Mouse (Mus musculus) pancreas, adult 10 weeks (tissue): ENCODE data around the gene Atp1a2. TPM values are rescaled to one million over a fixed set of nuclear protein-coding genes. Genes with fewer than 3 reads are reported as not detected.

ENCODE experiments used
- polyA plus RNA-seq: library from polyadenylated mRNA; stranded (reverse); fragments of 350-450 nt; fragmentation: Illumina TruSeq; extraction: RNeasy Lipid Tissue Mini Kit (QIAGEN cat#74804); gene quantifications from one replicate; pipeline ENCODE4 v1.2.3, GENCODE M21; 2015; ENCODE audit warnings: low read depth, low replicate concordance; ENCODE audit not compliant: insufficient read depth

The Atp1a2 gene
- 6.4 TPM for polyA plus RNA-seq

GRCm38 (mm10) chr1:172297611-172298537, at the start of gene Atp1a2:
Gene Atp1a2 (minus strand): TSS chr1:172298064.

GRCm38 (mm10) chr1:172340729-172341321, 43.0 kb upstream of the Atp1a2 start, which contains the start of gene Kcnj10:
Gene Kcnj10 (plus strand): TSS chr1:172341210.

GRCm38 (mm10) chr1:172329131-172329530, 31.3 kb upstream of the Atp1a2 start, which contains the start of gene Kcnj9:
Gene Kcnj9 (minus strand): TSS chr1:172329318.

GRCm38 (mm10) chr1:172261477-172262078, 36.3 kb downstream of the Atp1a2 start, which contains the start of gene Igsf8:
Gene Igsf8 (plus strand): TSS chr1:172261641.

GRCm38 (mm10) chr1:172258314-172258713, 39.5 kb downstream of the Atp1a2 start, which contains the start of gene Atp1a4:
Gene Atp1a4 (minus strand): TSS chr1:172258414.

Other genes with a start within 250 kb of the Atp1a2 start
- not detected for gene Nhlh1, start 240.5 kb downstream of the Atp1a2 start, polyA plus RNA-seq
- 68.5 TPM for gene Copa, start 215.5 kb downstream of the Atp1a2 start, polyA plus RNA-seq
- gene Ncstn, start 215.3 kb downstream of the Atp1a2 start, polyA plus RNA-seq = 19.2 TPM
- 19.0 TPM for gene Pex19, start 171.3 kb downstream of the Atp1a2 start, polyA plus RNA-seq
- 27.7 TPM for gene Dcaf8, start 150.0 kb downstream of the Atp1a2 start, polyA plus RNA-seq
- 38.0 TPM for gene Pea15a, start 91.3 kb downstream of the Atp1a2 start, polyA plus RNA-seq
- gene Casq1, start 78.2 kb downstream of the Atp1a2 start, polyA plus RNA-seq = not detected
- gene Atp1a4, start 39.6 kb downstream of the Atp1a2 start, polyA plus RNA-seq = not detected
- 15.7 TPM for gene Igsf8, start 36.4 kb downstream of the Atp1a2 start, polyA plus RNA-seq
- gene Kcnj9, start 31.3 kb upstream of the Atp1a2 start, polyA plus RNA-seq = not detected
- gene Kcnj10, start 43.1 kb upstream of the Atp1a2 start, polyA plus RNA-seq = not detected
- gene Pigm, start 78.5 kb upstream of the Atp1a2 start, polyA plus RNA-seq = 3.2 TPM
- gene Slamf9, start 177.3 kb upstream of the Atp1a2 start, polyA plus RNA-seq = 1.5 TPM
- gene Igsf9, start 183.7 kb upstream of the Atp1a2 start, polyA plus RNA-seq = 2.0 TPM
- 64.6 TPM for gene Tagln2, start 202.0 kb upstream of the Atp1a2 start, polyA plus RNA-seq
- gene Cfap45, start 222.7 kb upstream of the Atp1a2 start, polyA plus RNA-seq = not detected